Mouse (Mus musculus): ENCODE measurements around the gene Ube2h. TPM values are rescaled to one million over a fixed set of nuclear protein-coding genes. Genes with fewer than 3 reads are reported as not detected.

Ube2h gene
- total RNA-seq, 2 experiments from 2014 or later, result 90.5 to 92.1 TPM

DNA sequence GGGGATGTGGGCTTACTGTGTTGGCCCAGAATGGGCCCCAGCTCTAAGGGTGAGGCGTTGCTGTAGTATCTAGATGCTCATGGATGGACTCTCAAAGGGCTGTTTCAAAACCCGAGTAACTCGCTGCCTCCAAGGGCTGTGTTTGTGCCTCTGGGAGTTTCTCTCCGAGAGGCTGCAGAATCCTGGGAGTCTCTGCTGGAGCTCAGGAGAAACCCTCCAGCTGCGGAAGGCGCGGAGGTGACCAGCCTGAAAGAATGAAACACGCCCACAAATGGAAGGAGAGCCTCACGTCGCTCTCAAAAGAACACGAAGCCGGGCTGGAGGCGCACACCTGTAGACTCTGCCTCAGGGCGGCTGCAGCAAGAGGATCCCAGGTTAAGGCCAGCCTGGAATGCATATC is 127.0 kb downstream of the Ube2h start:
- no peak overlapping the region for H3K4me3 ChIP-seq
- DNase-seq (ENCODE audit: extremely low spot score in 1 of 2, low spot score in 2 of 2), result no peak
- intact Hi-C loops (cut with DNase I), result no loop called here
- no peak overlapping the region for H3K27ac ChIP-seq
- TF ChIP-seq CTCF (IDR thresholded peaks at IDR 0.05), result no peak

DNA sequence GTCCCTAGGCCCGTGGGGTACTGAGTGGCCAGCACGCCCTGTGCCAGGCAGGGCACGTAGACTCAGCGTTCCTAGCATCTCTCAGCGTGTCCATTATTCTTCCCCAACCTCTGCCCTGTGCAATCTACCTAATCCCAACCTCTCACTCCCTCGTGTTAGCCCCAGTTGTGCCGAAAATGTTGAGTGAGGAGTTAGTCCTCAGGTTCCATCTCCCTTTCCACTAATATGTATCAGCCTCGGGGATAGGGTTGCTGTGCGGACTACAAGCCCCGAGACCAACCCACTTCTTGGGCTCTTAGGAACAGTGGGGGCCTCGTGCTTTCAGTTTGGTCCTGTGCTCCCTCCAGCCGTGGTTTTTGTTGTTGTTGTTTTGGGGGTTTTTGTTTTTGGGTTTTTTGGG is 127.8 kb downstream of the Ube2h start:
- no peak for TF ChIP-seq CTCF (IDR thresholded peaks at IDR 0.05)
- DNase-seq (ENCODE audit: extremely low spot score in 1 of 2, low spot score in 2 of 2), result no peak
- Histone ChIP-seq H3K4me3 (no peak overlapping the region), H3K27ac (no peak overlapping the region)
- intact Hi-C loops (cut with DNase I), result no loop called here

- no peak for TF ChIP-seq CTCF (IDR thresholded peaks at IDR 0.05)
- intact Hi-C loops (cut with DNase I), result no loop called here
- Histone ChIP-seq H3K4me3 (no peak overlapping the region), H3K27ac (no peak overlapping the region)
- DNase-seq (ENCODE audit: extremely low spot score in 1 of 2, low spot score in 2 of 2), result no peak
Measured at GRCm38 (mm10) chr6:30175918-30176421, 128.4 kb downstream of the Ube2h start.

GRCm38 (mm10) chr6:30175225-30175917 is 129.0 kb downstream of the Ube2h start:
- intact Hi-C loops (cut with DNase I), result no loop called here
- H3K4me3 ChIP-seq, result no peak overlapping the region
- TF ChIP-seq CTCF (IDR thresholded peaks at IDR 0.05), result no peak
- no peak overlapping the region for H3K27ac ChIP-seq
- DNase-seq (ENCODE audit: extremely low spot score in 1 of 2, low spot score in 2 of 2), result no peak

DNA sequence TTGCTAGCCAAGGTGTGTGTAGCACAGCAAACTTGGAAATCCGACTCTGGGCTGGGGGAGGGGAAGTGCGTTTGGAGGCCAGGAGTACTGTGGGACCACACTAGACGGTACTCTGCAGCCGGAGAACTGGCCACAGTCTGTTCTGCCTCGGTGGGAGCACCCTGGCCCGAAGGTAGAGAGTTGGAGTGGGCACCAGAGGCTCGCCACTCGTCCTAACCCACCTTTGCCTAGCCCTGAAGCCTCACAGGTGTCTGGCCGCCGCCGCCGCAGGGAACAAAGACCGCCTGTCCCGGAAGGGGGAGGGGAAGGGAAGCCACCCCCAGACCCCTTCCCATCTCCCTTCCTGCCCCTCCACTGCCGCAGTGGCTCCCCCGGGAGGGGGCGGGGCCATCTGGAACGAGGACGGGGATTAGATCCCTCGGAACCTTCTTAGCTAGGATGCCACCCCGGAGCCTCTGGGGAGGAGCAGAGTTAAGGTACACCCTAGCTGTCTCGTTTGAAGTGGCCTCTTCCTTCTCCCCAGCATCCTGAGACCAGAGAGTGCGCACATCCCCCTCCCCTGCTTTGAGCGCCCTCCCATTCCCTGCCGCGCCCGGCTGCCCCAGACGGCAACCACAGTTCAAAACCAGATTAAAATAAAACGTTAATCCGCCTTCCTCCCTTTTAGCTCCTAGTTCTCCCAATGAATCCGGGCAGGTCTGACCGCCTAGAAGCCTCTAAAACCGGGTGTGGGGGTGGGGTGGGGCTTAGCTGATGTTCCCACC is 129.7 kb downstream of the Ube2h start:
- intact Hi-C loops (cut with DNase I), result no loop called here
- no peak overlapping the region for H3K27ac ChIP-seq
- H3K4me3 ChIP-seq, result no peak overlapping the region
- DNase-seq (ENCODE audit: extremely low spot score in 1 of 2, low spot score in 2 of 2), result no peak
- TF ChIP-seq CTCF (IDR thresholded peaks at IDR 0.05), result no peak

GRCm38 (mm10) chr6:30173551-30174460 is 130.5 kb downstream of the Ube2h start:
- DNase-seq (ENCODE audit: extremely low spot score in 1 of 2, low spot score in 2 of 2), result no peak
- TF ChIP-seq CTCF (IDR thresholded peaks at IDR 0.05), result no peak
- H3K4me3 ChIP-seq, result no peak overlapping the region
- H3K27ac ChIP-seq, result no peak overlapping the region
- intact Hi-C loops (cut with DNase I), result no loop called here

- intact Hi-C loops (cut with DNase I), result no loop called here
- no peak for DNase-seq (ENCODE audit: extremely low spot score in 1 of 2, low spot score in 2 of 2)
- Histone ChIP-seq H3K27ac (no peak overlapping the region), H3K4me3 (no peak overlapping the region)
- peak; percentile 47 for TF ChIP-seq CTCF (IDR thresholded peaks at IDR 0.05)
Measured at GRCm38 (mm10) chr6:30172820-30173550, 131.4 kb downstream of the Ube2h start.

GRCm38 (mm10) chr6:30172441-30172819 is 131.9 kb downstream of the Ube2h start:
- DNase-seq (ENCODE audit: extremely low spot score in 1 of 2, low spot score in 2 of 2), result no peak
- intact Hi-C loops (cut with DNase I), result no loop called here
- Histone ChIP-seq H3K4me3 (no peak overlapping the region), H3K27ac (no peak overlapping the region)
- TF ChIP-seq CTCF (IDR thresholded peaks at IDR 0.05), result no peak

- no peak for DNase-seq (ENCODE audit: extremely low spot score in 1 of 2, low spot score in 2 of 2)
- Histone ChIP-seq H3K27ac (no peak overlapping the region), H3K4me3 (no peak overlapping the region)
- no peak for TF ChIP-seq CTCF (IDR thresholded peaks at IDR 0.05)
- intact Hi-C loops (cut with DNase I), result no loop called here
Measured at GRCm38 (mm10) chr6:30171967-30172366, 132.4 kb downstream of the Ube2h start.

- intact Hi-C loops (cut with DNase I), result no loop called here
- Histone ChIP-seq H3K4me3 (no peak overlapping the region), H3K27ac (no peak overlapping the region)
- TF ChIP-seq CTCF (IDR thresholded peaks at IDR 0.05), result no peak
- DNase-seq (ENCODE audit: extremely low spot score in 1 of 2, low spot score in 2 of 2), result no peak
Measured at GRCm38 (mm10) chr6:30171226-30171625, 133.1 kb downstream of the Ube2h start.

DNA sequence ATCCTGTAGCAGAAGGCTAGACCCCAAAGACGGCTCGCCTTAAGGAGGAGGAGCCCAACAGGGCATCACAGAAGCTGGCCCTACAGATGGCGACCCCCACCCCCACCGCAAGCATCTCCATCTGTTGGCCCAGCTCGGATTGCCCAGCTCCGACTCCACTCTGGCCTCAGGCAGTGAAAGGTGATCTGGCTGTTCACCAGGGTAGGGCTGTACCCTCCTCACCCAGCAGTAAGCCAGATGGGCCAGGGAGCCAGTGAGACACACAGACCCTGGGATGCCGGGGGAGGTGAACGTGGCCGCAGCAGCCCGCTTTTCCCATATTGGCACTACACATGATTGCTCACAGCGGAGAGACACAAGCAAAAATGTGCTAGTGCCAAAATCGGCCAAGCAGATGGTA is 135.2 kb downstream of the Ube2h start:
- H3K27ac ChIP-seq, result no peak overlapping the region

More for the DNA sequence above, 135.2 kb downstream of the Ube2h start:
- no peak for DNase-seq (ENCODE audit: extremely low spot score in 1 of 2, low spot score in 2 of 2)
- TF ChIP-seq CTCF (IDR thresholded peaks at IDR 0.05), result no peak
- H3K4me3 ChIP-seq, result no peak overlapping the region
- intact Hi-C loops (cut with DNase I), result no loop called here
